Mouse (Mus musculus) liver, adult 2 months (tissue): Measurements from ENCODE around the gene Mosmo. TPM values are rescaled to one million over a fixed set of nuclear protein-coding genes. Genes with fewer than 3 reads are reported as not detected.

Source experiments
- DNase-seq: peaks from one replicate; pipeline ENCODE4 v3.0.0-alpha.2; 2011; ENCODE audit warnings: low read depth, low spot score; ENCODE audit errors: extremely low read depth
- H3K27ac ChIP-seq: fragments of 200-500 bp; replicated peaks from 2 replicates; pipeline ENCODE4 v1.5.1; 2012; ENCODE audit warnings: low read depth, mild to moderate bottlenecking, control low read depth, inconsistent platforms, low read length; ENCODE audit not compliant: insufficient read depth
- H3K27me3 ChIP-seq: fragments of 200-500 bp; 2 replicates; pipeline ENCODE4 v1.6.1; 2012; ENCODE audit warnings: mild to moderate bottlenecking, moderate library complexity, low read length, inconsistent platforms; ENCODE audit not compliant: control insufficient read depth, insufficient read depth
- H3K36me3 ChIP-seq: fragments of 200-500 bp; 2 replicates; pipeline ENCODE4 v1.6.1; 2012; ENCODE audit warnings: low read length, inconsistent platforms; ENCODE audit not compliant: control insufficient read depth, insufficient read depth
- H3K4me1 ChIP-seq: fragments of 200-500 bp; 2 replicates; pipeline ENCODE4 v1.6.1; 2011; ENCODE audit warnings: low read length; ENCODE audit not compliant: control insufficient read depth, insufficient read depth
- H3K4me3 ChIP-seq: fragments of 200-500 bp; 2 replicates; pipeline ENCODE4 v1.5.1; 2011; ENCODE audit warnings: low read depth, mild to moderate bottlenecking, control low read depth, low read length, moderate library complexity; ENCODE audit not compliant: insufficient read depth
- H3K79me2 ChIP-seq: fragments of 200-500 bp; 2 replicates; pipeline ENCODE4 v1.6.1; 2012; ENCODE audit warnings: inconsistent platforms, mild to moderate bottlenecking, low read length, moderate library complexity; ENCODE audit not compliant: control insufficient read depth, insufficient read depth
- H3K9ac ChIP-seq: fragments of 200-500 bp; 2 replicates; pipeline ENCODE4 v1.6.1; 2012; ENCODE audit warnings: low read depth, mild to moderate bottlenecking, control low read depth, inconsistent platforms, low read length
- CTCF ChIP-seq: fragments of 200-500 bp; IDR thresholded peaks from 2 replicates; pipeline ENCODE4 v1.5.1; 2011; ENCODE audit warnings: low read depth, low read length, control low read depth
- POLR2A ChIP-seq: fragments of 200-500 bp; IDR thresholded peaks from 2 replicates; pipeline ENCODE4 v1.6.1; 2011; ENCODE audit warnings: low read length, control low read depth; ENCODE audit not compliant: insufficient read depth; ENCODE audit errors: extremely low read depth
- WGBS: fragments of 180-500 bp; shearing (Covaris S2); methylation state at CpG from one replicate; pipeline ENCODE4 v1.1.7; 2018; 5-methylcytosine and 5-hydroxymethylcytosine counted together
- polyA plus RNA-seq: library from polyadenylated mRNA; depleted of rRNA; stranded (reverse); fragments of >200 nt; gene quantifications from 2 replicates; pipeline ENCODE4 v1.2.3, GENCODE M21; 2012
- total RNA-seq: library from RNA; depleted of rRNA; stranded (reverse); fragments of >200 nt; gene quantifications from 2 replicates; pipeline ENCODE4 v1.2.3, GENCODE M21; 2014

Gene Mosmo
- total and polyA plus RNA-seq, 2 experiments = 9.7 to 16.2 TPM

- H3K9ac ChIP-seq = no peak overlapping the region
- no peaks in the 10 kb centered on the region for H3K27me3 ChIP-seq
- H3K4me1 ChIP-seq = no peaks in the 10 kb centered on the region
- H3K36me3 ChIP-seq = no peaks in the 10 kb centered on the region
- H3K79me2 ChIP-seq = peaks cover 12% of the 10 kb centered on the region; the same call in 1 of the 2 replicates
- WGBS = 98% methylated on average over 5 of the region's 5 CpGs
- no peak overlapping the region for H3K27ac ChIP-seq
- no peak for TF ChIP-seq POLR2A
- TF ChIP-seq CTCF = no peak
- H3K4me3 ChIP-seq = no peak overlapping the region
- DNase-seq = no peak
Observed at GRCm38 (mm10) chr7:120693831-120694375, 16.5 kb downstream of the Mosmo start.

DNA sequence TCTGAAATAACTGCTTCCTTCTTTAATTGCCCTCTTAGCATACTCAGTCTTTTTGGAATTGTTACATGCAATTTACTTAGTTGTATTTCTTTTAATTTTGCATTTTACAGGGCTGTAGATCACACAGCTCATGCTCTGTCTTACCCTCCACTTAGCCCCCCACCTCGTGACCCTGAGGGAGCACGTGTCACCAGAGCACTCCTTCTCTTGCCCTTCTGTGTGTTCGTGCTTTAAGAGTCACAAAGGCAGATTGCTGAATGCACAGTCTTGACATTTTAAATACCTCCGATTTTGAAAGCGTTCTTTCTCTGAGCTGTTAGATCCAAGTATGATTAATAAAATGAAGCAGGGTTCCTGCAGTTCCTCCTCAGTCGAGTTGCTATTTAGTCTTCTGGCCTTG is 17.8 kb downstream of the Mosmo start:
- H3K4me1 ChIP-seq = no peaks in the 10 kb centered on the region
- DNase-seq = no peak
- 69% methylated on average over 6 of the region's 6 CpGs for WGBS
- no peaks in the 10 kb centered on the region for H3K27me3 ChIP-seq
- H3K9ac ChIP-seq = no peak overlapping the region
- no peak overlapping the region for H3K4me3 ChIP-seq
- no peak overlapping the region for H3K27ac ChIP-seq
- H3K79me2 ChIP-seq = peaks cover 14% of the 10 kb centered on the region; the same call in 1 of the 2 replicates
- no peaks in the 10 kb centered on the region for H3K36me3 ChIP-seq
- TF ChIP-seq POLR2A (no peak), CTCF (no peak)

DNA sequence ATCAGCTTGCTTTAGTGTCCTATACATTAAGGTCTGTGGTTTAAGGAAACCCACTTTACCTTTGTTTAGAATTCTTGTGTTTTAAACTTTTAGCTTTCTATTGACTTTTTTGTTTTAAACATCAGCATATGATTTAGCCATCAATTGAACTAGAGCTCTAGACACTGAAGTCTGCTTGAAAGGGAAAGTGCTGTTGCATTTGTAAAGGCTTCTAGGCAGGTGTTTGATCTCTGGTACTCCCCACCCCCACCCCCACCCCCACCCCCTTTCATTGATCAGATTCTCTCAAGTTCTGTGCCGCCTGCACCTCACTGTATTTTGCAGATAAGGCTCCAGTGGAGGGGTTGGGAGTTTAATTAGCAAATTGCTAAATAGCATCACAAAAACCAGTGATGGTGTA is 18.2 kb downstream of the Mosmo start:
- Histone ChIP-seq H3K27me3 (no peaks in the 10 kb centered on the region), H3K79me2 (peaks cover 17% of the 10 kb centered on the region; the same call in 1 of the 2 replicates), H3K27ac (no peak overlapping the region), H3K4me1 (no peaks in the 10 kb centered on the region), H3K36me3 (no peaks in the 10 kb centered on the region), H3K9ac (no peak overlapping the region), H3K4me3 (no peak overlapping the region)
- no peak for TF ChIP-seq POLR2A
- TF ChIP-seq CTCF = no peak
- DNase-seq = no peak
- 60% methylated on average over 1 of the region's 1 CpGs for WGBS

GRCm38 (mm10) chr7:120696331-120696730 is 18.9 kb downstream of the Mosmo start:
- H3K27me3 ChIP-seq = no peaks in the 10 kb centered on the region
- H3K36me3 ChIP-seq = no peaks in the 10 kb centered on the region
- no peaks in the 10 kb centered on the region for H3K4me1 ChIP-seq
- H3K9ac ChIP-seq = no peak overlapping the region
- DNase-seq = no peak
- 98% methylated on average over 2 of the region's 2 CpGs for WGBS
- no peak overlapping the region for H3K27ac ChIP-seq
- TF ChIP-seq CTCF (no peak), POLR2A (no peak)
- peaks cover 16% of the 10 kb centered on the region; the same call in 1 of the 2 replicates for H3K79me2 ChIP-seq
- H3K4me3 ChIP-seq = no peak overlapping the region

GRCm38 (mm10) chr7:120699586-120699985 is 22.2 kb downstream of the Mosmo start:
- Histone ChIP-seq H3K79me2 (peaks cover 15% of the 10 kb centered on the region; the same call in 1 of the 2 replicates), H3K27ac (no peak overlapping the region), H3K4me3 (no peak overlapping the region), H3K9ac (no peak overlapping the region), H3K4me1 (no peaks in the 10 kb centered on the region), H3K36me3 (no peaks in the 10 kb centered on the region), H3K27me3 (no peaks in the 10 kb centered on the region)
- TF ChIP-seq POLR2A (no peak), CTCF (no peak)
- DNase-seq = no peak
- 90% methylated on average over 6 of the region's 6 CpGs for WGBS

DNA sequence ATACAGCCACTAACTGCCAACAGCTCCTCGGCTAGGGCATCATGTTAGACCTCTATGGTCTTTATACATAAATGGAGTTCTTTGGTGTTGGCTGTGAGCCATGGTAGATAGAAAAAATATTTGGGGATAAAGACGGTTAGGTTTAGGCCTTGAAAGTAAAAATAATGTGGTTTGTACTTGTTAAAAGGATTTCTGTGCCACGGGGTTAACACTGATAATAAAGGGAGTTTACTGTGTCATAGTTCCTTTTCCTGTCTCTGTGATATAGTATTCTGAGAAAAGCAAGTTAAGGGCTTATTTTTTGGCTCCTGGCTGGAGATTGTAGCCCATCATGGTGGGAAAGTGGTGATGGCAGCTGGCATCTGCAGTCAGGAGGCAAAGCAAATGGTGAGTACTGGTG is 26.5 kb downstream of the Mosmo start:
- no peaks in the 10 kb centered on the region for H3K27me3 ChIP-seq
- DNase-seq = no peak
- no peak overlapping the region for H3K27ac ChIP-seq
- H3K4me3 ChIP-seq = no peak overlapping the region
- TF ChIP-seq POLR2A (no peak), CTCF (no peak)
- WGBS = 78% methylated on average over 3 of the region's 3 CpGs
- no peaks in the 10 kb centered on the region for H3K36me3 ChIP-seq
- H3K4me1 ChIP-seq = no peaks in the 10 kb centered on the region; the same call in 1 of the 2 replicates
- peaks cover 16% of the 10 kb centered on the region; the same call in 1 of the 2 replicates for H3K79me2 ChIP-seq
- no peak overlapping the region for H3K9ac ChIP-seq
